Mouse (Mus musculus): ENCODE measurements around the gene Arfgef2. TPM values are rescaled to one million over a fixed set of nuclear protein-coding genes. Genes with fewer than 3 reads are reported as not detected.

Arfgef2 gene
- polyA plus RNA-seq, 1 experiment from 2014 or later: 2.9 TPM

DNA sequence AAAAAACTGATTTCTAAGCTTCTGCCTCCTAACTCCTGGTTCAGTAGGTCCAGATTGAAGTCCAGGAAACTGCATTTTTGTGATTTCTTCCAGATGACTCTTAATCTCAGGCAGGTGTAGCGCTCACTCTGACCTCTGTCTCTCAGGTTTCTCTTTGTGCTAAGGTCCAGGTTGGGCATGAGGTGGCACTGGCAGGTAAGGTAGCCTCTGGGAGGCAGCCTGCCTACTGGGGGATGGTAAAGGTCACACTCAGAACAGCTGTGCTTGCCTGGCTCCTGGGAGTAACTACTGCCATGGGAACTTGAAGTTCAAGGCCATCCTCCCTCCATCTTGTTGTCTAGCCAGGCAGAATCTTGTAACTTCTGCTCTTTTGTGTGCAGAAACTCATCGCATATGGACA, 28.7 kb downstream of the Arfgef2 start:
- Histone ChIP-seq H3K4me3 (no peak overlapping the region), H3K4me1 (no peaks in the 10 kb centered on the region), H3K9me3 (no peaks in the 10 kb centered on the region), H3K36me3 (0 out of 2 replicates have a peak, but pooled peaks cover 7% of the 10 kb centered on the region), H3K9ac (replicated peaks) (no peak overlapping the region), H3K4me2 (replicated peaks) (no peak overlapping the region), H3K27me3 (no peaks in the 10 kb centered on the region), H3K27ac (replicated peaks) (no peak overlapping the region)
- WGBS: 97% methylated on average over 2 of the region's 2 CpGs
- no peak for ATAC-seq (replicated peaks)

DNA sequence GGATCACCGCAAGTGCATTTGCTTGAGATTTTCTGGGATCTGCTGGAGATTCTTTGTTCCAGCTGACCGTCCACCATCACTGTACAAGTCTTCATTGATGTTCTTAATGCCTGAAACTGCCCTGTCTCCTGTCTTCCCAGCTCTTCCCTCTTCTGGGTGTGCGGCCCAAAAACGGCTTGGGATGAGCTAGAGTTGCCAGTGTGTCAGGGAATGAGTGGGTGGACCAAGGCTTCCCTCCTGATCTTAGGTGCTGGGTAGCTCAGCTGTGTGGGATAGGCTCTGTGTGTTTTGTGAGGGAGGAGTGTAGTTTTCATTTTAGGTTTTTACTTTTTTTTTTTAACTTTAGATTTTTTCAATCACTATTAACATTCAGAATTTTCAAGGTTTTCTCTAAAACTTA, 29.4 kb downstream of the Arfgef2 start:
- Histone ChIP-seq H3K36me3 (0 out of 2 replicates have a peak, but pooled peaks cover 7% of the 10 kb centered on the region), H3K4me3 (no peak overlapping the region), H3K9ac (replicated peaks) (no peak overlapping the region), H3K9me3 (no peaks in the 10 kb centered on the region), H3K4me1 (no peaks in the 10 kb centered on the region), H3K27ac (replicated peaks) (no peak overlapping the region), H3K4me2 (replicated peaks) (no peak overlapping the region), H3K27me3 (no peaks in the 10 kb centered on the region)
- no peak for ATAC-seq (replicated peaks)
- 94% methylated on average over 4 of the region's 4 CpGs for WGBS

DNA sequence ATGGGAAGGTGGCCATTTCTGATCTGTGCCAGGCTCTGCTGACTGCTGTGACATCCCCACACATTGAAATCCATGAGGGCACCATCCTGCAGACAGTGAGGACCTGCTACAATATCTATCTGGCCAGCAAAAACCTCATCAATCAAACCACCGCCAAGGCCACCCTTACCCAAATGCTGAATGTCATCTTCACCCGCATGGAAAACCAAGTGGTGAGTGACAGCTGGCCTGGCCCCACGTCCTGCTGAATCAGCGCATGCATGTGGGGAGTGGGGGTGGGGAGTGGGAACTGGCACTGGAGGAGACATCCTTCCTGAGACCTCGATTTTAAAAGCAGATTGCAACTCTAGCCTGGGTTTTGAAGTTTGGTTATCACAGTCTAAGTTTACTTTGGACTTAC, 30.2 kb downstream of the Arfgef2 start:
- ATAC-seq (replicated peaks): no peak
- no peak overlapping the region for H3K27ac ChIP-seq (replicated peaks)
- 0 out of 2 replicates have a peak, but pooled peaks cover 7% of the 10 kb centered on the region for H3K36me3 ChIP-seq
- H3K4me3 ChIP-seq: no peak overlapping the region
- no peak overlapping the region for H3K9ac ChIP-seq (replicated peaks)
- WGBS: 68% methylated on average over 5 of the region's 5 CpGs
- no peaks in the 10 kb centered on the region for H3K4me1 ChIP-seq
- H3K9me3 ChIP-seq: no peaks in the 10 kb centered on the region
- no peak overlapping the region for H3K4me2 ChIP-seq (replicated peaks)
- no peaks in the 10 kb centered on the region for H3K27me3 ChIP-seq

DNA sequence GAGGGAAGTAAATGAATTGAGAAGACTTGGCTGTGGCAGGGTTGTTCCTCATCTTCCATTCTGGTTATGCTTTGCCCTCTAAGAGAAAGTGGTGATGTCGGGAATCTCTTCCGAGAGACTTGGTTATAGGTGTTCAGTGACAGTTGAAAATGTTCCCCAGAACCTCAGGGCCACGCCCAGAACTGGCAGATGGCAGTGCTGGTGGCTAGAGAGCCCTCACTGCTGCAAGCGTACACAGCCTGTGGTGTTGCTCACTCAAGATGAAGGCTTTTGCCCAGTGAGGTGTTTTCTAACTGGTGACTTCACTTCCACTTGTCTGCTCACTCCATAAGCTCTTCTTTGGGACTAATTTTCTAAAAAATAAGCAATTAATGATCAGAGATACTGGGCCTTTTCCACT, 36.4 kb downstream of the Arfgef2 start:
- Histone ChIP-seq H3K27ac (replicated peaks) (no peak overlapping the region), H3K27me3 (no peaks in the 10 kb centered on the region), H3K4me3 (no peak overlapping the region), H3K9me3 (no peaks in the 10 kb centered on the region), H3K4me1 (no peaks in the 10 kb centered on the region), H3K36me3 (no peaks in the 10 kb centered on the region), H3K9ac (replicated peaks) (no peak overlapping the region), H3K4me2 (replicated peaks) (no peak overlapping the region)
- ATAC-seq (replicated peaks): no peak
- WGBS: 94% methylated on average over 4 of the region's 4 CpGs

DNA sequence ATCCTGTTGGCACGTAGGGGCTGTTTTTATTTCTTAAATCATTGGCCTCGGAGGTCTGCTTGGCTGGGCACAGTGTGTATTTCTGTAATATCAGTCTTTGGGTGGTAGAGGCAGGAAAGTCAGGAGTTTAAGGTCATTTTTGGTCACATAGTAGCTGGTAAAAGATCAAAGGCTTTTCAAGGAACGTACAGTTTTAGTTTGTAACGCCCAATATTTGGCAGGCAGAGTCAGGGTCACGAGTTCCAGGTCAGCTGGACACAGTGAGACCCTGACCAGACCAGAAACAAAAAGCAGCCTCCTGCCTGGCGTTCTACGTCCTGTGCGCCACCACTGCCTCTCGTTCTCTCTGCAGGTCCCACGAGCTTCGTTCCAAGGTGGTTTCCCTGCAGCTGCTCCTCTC, 45.3 kb downstream of the Arfgef2 start:
- H3K4me2 ChIP-seq (replicated peaks): no peak overlapping the region
- WGBS: 92% methylated on average over 11 of the region's 11 CpGs
- ATAC-seq (replicated peaks): no peak
- H3K9me3 ChIP-seq: no peaks in the 10 kb centered on the region
- H3K36me3 ChIP-seq: peaks cover 27% of the 10 kb centered on the region
- no peaks in the 10 kb centered on the region for H3K4me1 ChIP-seq
- no peaks in the 10 kb centered on the region for H3K27me3 ChIP-seq
- H3K27ac ChIP-seq (replicated peaks): no peak overlapping the region
- no peak overlapping the region for H3K9ac ChIP-seq (replicated peaks)
- H3K4me3 ChIP-seq: no peak overlapping the region

DNA sequence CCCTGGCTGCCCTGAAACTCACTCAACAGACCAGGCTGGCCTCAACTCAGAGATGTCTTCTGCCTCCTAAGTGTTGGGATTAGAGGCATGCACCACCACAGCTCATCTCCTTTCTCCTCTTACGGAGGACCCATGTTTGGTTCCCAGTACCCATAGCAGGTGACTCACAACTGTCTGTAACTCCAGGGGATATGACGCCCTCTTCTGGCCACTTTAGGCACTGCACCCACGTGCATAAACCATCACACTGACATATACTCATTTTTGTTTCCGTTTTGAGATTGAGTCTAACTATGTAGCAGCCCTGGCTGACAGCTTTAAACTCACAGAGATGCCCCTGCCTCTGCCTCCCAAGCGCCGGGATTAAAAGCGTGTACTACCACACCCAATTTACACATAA, 46.9 kb downstream of the Arfgef2 start:
- Histone ChIP-seq H3K27me3 (no peaks in the 10 kb centered on the region), H3K9ac (replicated peaks) (no peak overlapping the region), H3K4me3 (no peak overlapping the region), H3K4me1 (no peaks in the 10 kb centered on the region), H3K27ac (replicated peaks) (no peak overlapping the region), H3K4me2 (replicated peaks) (no peak overlapping the region), H3K9me3 (no peaks in the 10 kb centered on the region), H3K36me3 (peaks cover 28% of the 10 kb centered on the region)
- 97% methylated on average over 7 of the region's 7 CpGs for WGBS
- ATAC-seq (replicated peaks): no peak

DNA sequence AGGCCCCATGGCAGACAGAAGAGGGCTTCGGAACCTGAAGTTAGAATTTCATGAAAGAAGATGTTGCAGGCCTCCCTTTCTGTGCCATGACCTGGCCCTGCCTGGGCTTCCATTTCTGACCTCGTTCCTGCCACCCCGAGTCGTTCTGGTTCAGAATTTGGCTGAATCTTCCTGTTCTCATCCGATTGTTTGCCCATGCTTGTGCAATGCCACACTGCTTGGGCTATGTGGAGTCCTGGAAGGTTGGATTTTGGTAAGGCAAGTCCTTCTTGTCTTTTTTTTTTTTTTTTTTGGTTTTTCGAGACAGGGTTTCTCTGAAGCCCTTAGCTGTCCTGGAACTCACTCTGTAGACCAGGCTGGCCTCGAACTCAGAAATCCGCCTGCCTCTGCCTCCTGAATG, 50.4 kb downstream of the Arfgef2 start:
- Histone ChIP-seq H3K36me3 (peaks cover 33% of the 10 kb centered on the region), H3K9me3 (no peaks in the 10 kb centered on the region), H3K27ac (replicated peaks) (no peak overlapping the region), H3K4me2 (replicated peaks) (no peak overlapping the region), H3K4me1 (no peaks in the 10 kb centered on the region), H3K27me3 (no peaks in the 10 kb centered on the region), H3K4me3 (no peak overlapping the region), H3K9ac (replicated peaks) (no peak overlapping the region)
- no peak for ATAC-seq (replicated peaks)
- 94% methylated on average over 8 of the region's 8 CpGs for WGBS

DNA sequence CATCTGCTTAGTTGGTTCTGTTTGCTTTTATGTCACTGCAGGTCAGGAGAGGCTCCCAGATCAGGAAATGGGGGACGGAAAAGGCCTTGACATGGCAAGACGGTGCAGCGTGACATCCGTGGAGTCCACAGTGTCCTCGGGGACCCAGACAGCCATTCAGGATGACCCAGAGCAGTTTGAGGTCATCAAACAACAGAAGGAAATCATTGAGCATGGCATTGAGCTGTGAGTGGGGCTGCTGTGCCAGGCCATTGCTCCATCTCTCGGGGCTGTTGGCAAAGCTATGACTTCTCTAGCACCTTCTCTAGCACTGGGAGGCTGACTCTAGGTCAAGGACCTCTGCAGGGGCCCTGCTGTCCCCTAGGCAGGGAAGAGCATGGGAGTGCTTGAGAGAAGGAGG, 51.0 kb downstream of the Arfgef2 start:
- no peaks in the 10 kb centered on the region for H3K27me3 ChIP-seq
- H3K4me3 ChIP-seq: no peak overlapping the region
- peaks cover 32% of the 10 kb centered on the region for H3K36me3 ChIP-seq
- no peaks in the 10 kb centered on the region for H3K4me1 ChIP-seq
- 94% methylated on average over 6 of the region's 6 CpGs for WGBS
- H3K4me2 ChIP-seq (replicated peaks): no peak overlapping the region
- H3K27ac ChIP-seq (replicated peaks): no peak overlapping the region
- no peak for ATAC-seq (replicated peaks)
- H3K9me3 ChIP-seq: no peaks in the 10 kb centered on the region
- H3K9ac ChIP-seq (replicated peaks): no peak overlapping the region

DNA sequence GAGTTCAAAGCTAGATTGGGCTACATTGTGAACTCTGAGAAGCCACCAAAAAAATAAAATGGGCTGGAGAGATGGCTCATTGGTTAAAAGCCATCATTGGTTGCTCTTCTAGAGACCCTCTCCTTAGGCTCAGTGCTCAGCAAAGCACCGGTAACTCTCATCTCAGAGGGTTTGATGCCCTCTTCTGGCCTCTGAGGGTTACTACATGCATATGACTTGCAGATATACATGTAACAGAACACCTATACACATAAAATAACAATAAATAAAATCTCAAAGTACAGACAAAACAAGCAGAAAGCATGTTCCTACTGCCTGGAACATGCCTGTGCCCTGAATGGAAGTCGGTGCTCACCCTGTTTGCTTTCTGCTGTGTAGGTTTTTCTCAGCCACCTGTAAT, 51.7 kb downstream of the Arfgef2 start:
- no peak for ATAC-seq (replicated peaks)
- H3K36me3 ChIP-seq: peaks cover 31% of the 10 kb centered on the region
- no peaks in the 10 kb centered on the region for H3K4me1 ChIP-seq
- no peaks in the 10 kb centered on the region for H3K9me3 ChIP-seq
- no peak overlapping the region for H3K27ac ChIP-seq (replicated peaks)
- H3K4me3 ChIP-seq: no peak overlapping the region
- WGBS: 77% methylated on average over 2 of the region's 2 CpGs
- H3K9ac ChIP-seq (replicated peaks): no peak overlapping the region
- H3K4me2 ChIP-seq (replicated peaks): no peak overlapping the region
- H3K27me3 ChIP-seq: no peaks in the 10 kb centered on the region

DNA sequence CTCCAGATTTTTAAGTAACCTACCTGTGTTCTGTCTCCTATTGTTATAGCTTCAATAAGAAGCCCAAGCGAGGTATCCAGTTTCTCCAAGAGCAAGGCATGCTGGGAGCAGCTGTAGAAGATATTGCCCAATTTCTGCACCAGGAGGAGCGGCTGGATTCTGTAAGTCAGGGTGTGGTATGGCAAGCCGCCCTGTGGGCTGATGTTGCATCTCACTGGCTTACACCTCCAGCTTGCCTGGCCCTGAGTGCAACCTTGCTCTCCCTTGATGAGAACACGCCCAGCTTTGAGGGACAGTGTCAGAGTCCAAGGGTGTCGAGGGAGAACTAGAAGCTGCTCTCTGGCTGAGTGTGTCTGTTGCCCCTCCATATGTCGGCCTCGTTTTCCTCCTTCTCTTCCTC, 53.8 kb downstream of the Arfgef2 start:
- H3K4me3 ChIP-seq: no peak overlapping the region
- H3K36me3 ChIP-seq: peaks cover 22% of the 10 kb centered on the region; the same call in 1 of the 2 replicates
- H3K9ac ChIP-seq (replicated peaks): no peak overlapping the region
- no peaks in the 10 kb centered on the region for H3K27me3 ChIP-seq
- no peak overlapping the region for H3K27ac ChIP-seq (replicated peaks)
- H3K4me2 ChIP-seq (replicated peaks): no peak overlapping the region
- 92% methylated on average over 7 of the region's 7 CpGs for WGBS
- ATAC-seq (replicated peaks): no peak
- H3K9me3 ChIP-seq: no peaks in the 10 kb centered on the region
- H3K4me1 ChIP-seq: no peaks in the 10 kb centered on the region

DNA sequence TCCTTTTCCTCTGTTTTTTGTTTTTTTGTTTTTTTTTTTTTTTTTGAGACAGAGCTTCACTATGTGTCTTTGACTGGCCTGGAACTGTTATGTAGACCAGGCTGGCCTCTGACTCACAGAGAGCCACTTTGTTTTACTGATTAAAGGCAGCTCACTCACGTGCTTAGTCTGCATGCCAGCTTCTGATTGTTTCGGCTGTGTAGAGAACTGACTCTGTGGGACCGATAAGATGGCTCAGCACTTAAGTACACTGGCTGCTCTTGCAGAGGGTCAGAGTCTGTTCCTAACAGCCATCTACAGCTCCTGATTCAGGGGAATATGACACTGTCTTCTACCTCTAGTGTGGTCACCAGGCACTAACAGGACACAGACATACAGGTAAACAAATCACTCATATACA, 57.1 kb downstream of the Arfgef2 start:
- no peak overlapping the region for H3K9ac ChIP-seq (replicated peaks)
- H3K4me1 ChIP-seq: no peaks in the 10 kb centered on the region
- WGBS: 72% methylated on average over 3 of the region's 3 CpGs
- no peak overlapping the region for H3K4me3 ChIP-seq
- no peak overlapping the region for H3K27ac ChIP-seq (replicated peaks)
- H3K4me2 ChIP-seq (replicated peaks): no peak overlapping the region
- H3K9me3 ChIP-seq: no peaks in the 10 kb centered on the region
- ATAC-seq (replicated peaks): no peak
- H3K36me3 ChIP-seq: peaks cover 26% of the 10 kb centered on the region; the same call in 1 of the 2 replicates
- H3K27me3 ChIP-seq: no peaks in the 10 kb centered on the region

DNA sequence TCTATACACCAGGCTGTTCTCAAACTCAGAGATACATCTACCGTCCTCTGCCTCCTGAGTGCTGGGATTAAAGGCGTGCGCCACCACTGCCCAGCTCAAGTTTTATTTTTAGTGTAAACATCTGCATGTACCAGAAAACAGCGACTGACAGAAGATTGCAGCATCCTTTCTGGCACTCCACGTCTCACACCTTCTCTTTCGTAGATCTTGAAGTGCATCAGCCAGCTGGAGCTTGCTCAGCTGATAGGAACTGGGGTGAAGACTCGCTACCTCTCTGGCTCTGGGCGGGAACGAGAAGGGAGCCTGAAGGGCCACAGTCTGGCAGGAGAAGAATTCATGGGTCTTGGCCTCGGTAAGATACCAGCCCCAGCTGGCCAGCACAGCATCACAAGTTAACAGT, 60.1 kb downstream of the Arfgef2 start:
- H3K27ac ChIP-seq (replicated peaks): no peak overlapping the region
- H3K4me3 ChIP-seq: no peak overlapping the region
- peaks cover 23% of the 10 kb centered on the region; the same call in 1 of the 2 replicates for H3K36me3 ChIP-seq
- ATAC-seq (replicated peaks): no peak
- H3K9me3 ChIP-seq: no peaks in the 10 kb centered on the region
- 91% methylated on average over 10 of the region's 10 CpGs for WGBS
- no peak overlapping the region for H3K9ac ChIP-seq (replicated peaks)
- H3K4me1 ChIP-seq: no peaks in the 10 kb centered on the region
- H3K4me2 ChIP-seq (replicated peaks): no peak overlapping the region
- no peaks in the 10 kb centered on the region for H3K27me3 ChIP-seq

DNA sequence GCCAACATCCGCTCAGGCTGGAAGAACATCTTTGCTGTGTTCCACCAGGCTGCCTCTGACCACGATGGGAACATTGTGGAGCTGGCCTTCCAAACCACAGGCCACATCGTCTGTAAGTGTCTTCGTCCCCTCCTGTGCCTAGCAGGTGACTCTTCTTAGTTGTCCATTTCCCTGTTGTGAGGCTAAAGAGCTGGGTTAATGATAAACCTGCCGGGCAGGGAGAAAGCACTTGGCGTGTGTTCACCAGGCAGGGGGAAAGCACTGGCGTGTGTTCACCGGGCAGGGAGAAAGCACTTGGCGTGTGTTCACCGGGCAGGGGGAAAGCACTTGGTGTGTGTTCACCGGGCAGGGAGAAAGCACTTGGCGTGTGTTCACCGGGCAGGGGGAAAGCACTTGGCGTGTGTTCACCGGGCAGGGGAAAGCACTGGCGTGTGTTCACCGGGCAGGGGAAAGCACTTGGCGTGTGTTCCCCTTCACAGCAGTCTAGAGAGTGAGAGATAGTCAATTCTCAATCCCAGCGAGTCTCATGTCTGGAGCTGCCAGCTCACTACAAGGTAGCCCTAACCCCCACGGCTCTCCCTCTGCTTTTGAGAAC, 65.0 kb downstream of the Arfgef2 start:
- no peaks in the 10 kb centered on the region for H3K27me3 ChIP-seq
- H3K9ac ChIP-seq (replicated peaks): no peak overlapping the region

More for the DNA sequence above, 65.0 kb downstream of the Arfgef2 start:
- no peak for ATAC-seq (replicated peaks)
- H3K4me2 ChIP-seq (replicated peaks): no peak overlapping the region
- no peaks in the 10 kb centered on the region for H3K9me3 ChIP-seq
- H3K4me1 ChIP-seq: no peaks in the 10 kb centered on the region
- no peak overlapping the region for H3K4me3 ChIP-seq
- H3K36me3 ChIP-seq: peaks cover 22% of the 10 kb centered on the region
- 89% methylated on average over 20 of the region's 20 CpGs for WGBS
- no peak overlapping the region for H3K27ac ChIP-seq (replicated peaks)

Measured in forebrain, embryonic 15.5 days (tissue).